Mouse (Mus musculus) mouse trophoblast stem cell (cell line): ENCODE data around the gene Col24a1.

Experiments used
- in situ Hi-C, 2 experiments: fragments of 300-500 bp; cut with MseI, MboI; formaldehyde crosslinking; loops; 2 replicates in 1 of 2; 3 replicates in 1 of 2; pipeline ENCODE4 v1.15.1; 2025

Col24a1 gene

DNA sequence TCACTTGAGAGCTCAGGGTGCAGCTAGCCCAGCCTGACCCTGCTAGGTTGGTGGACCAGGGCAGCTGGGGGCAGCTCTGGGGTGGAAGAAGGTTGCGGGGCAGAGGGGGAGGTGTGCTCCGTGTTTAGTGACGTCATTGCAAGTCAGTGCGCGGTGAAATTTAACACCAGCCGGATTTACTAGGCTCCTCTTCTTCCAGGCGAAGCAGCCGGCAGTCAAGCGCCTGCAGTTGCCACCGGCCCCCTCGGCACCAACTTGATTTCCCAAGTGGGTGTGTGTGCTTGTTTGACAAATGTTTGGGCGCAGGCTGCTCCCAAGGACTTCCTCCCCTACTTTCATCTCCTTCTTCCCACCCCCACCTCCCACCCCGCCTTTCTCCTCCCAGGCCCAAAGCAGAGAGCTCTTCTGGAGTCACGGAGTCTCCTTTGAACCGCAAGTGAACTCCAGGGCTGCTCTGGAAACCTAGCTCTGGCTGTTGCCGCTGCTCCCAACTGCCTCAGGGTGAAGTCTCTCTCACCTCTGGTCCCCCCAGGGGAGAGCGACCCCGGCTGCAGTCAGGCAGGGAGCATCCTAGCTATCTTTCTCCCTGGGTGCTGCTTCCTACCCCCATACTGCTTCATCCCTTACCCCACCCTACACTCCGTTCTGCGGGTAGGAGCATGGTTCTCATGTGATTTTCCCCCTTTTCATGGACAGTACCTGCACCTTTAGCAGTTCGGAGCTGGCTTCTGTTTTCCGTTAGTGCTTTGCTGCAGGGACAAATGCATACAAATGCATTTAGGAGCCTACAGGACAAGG is at the start of gene Col24a1:
Gene Col24a1 (plus strand): TSS at position 136 of the 798 bp plus-strand sequence.
- in situ Hi-C loops: no loop called here

DNA sequence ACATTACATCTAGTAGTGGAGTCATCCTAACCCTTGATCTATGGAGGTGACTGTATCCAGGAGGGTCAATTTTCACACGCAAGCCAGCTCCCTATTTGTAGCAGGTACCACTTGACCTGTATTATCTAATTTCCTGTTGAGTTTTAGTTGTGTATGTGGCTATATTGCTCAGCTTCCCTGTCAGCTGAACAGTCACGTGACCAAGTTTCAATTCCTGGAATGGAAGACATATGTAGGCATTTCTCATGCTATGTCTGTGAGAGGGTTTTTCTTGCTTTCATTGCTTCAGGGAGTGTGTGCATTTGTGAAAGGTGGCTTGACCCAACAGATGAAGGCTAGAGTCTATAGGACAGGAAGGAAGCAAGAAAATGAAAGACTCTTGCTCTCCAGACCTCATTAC is 44.2 kb upstream of the Col24a1 start:
- in situ Hi-C loops: no loop called here

DNA sequence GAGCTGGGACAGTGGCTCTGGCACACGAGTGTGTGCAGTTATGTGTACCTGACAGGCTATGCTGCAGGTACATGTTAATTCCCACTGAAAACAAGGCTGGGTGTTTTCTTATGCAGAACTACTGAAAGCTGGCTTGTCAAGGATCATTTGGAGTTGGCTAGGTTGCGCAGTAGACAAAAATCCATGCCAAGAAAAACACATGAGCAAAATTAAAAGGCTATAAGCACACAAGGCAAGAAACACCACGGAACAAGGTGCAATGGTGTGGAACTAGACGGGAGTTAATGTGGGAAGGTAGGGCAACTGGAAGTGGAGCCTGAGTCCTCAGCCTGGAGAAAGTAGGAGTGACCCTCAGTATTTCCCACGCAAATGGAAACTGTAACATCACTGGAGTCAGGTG is 39.2 kb upstream of the Col24a1 start:
- in situ Hi-C loops: no loop called here

DNA sequence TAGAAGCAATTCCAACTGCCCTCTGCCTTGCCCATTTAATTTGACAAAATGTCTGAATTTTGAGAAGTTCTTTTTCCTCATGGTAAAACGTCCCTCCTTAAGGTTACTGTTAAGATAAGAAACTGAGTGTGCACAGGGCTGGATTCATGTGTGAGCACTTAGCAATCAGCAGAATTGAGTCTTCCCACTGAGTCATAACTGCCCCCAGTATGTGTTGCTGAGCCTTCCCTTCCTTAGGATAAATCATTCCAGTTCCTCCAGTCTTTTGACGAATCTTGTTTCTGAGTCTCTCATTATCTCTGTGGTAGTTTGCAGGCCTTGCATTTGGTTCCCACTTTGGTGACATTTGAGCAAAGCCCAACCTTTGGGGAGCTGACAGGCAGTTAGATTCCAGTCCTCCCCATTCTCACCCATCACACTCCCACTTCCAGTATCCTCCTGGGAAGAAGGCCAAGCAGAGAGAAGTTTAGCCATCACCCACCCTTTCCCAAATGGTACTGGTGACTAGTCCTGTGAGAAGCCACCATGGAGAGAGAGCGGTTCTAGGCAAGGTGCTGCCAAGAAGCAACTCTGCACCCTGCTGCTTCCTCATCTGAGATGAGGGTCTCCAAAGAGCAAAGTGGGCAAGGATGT is 37.4 kb upstream of the Col24a1 start:
- in situ Hi-C loops: no loop called here

DNA sequence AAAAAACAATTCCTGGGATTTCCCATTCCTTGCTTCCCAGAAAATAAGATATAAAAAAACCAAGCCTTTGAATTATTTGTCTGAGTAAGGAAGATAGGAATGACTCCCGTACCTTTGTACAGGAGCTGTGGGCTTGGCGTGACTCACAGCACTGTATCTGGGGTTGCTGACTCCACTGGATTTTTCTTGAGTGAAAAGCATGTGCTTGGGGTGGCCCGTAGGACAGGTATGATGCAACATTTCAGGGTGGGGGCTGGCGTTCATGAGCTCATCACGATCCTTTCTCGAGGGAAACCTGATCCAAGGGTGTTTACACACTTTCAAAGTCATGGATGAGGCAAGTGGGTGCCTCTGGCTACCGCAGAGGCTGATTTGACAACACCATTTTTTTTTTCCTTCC is 35.6 kb upstream of the Col24a1 start:
- in situ Hi-C loops: no loop called here

DNA sequence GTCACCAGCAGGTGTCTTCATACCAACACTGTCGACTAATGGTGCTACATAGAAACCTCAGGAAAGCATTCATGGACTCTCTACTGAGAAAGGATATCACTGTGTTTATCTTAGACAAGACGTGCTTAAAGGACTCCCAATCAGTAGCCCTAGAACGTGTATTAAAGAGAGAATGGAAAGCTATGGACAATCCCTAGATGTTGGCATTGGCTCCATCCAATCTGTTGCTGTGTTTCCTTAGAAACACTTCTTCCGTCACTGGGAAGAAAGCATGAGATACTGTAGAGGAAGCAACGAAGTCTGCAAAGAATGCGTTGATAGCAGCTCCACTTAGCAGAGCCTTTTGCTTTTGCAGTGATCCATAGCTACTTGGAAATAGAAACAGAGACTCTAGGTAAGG is 32.6 kb upstream of the Col24a1 start:
- in situ Hi-C loops: no loop called here

DNA sequence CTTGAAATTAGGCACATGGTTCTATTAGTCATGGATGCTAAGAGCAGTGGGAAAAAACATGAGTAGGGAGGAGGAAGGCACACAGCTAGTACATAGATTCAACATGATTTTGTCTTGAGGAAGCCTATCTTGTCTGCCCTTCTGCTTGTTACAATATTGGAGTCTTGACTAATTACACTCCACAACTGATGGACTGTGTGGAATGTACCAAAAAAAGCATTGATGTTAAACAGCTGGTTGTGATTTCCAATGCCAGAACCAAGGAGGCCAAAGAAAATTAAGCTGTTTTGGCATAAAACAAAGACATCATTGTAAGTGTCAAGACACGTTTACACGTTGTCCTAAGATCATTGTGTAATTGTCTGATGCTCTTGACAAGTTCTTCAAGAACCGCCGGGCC is 29.1 kb upstream of the Col24a1 start:
- in situ Hi-C loops: no loop called here

DNA sequence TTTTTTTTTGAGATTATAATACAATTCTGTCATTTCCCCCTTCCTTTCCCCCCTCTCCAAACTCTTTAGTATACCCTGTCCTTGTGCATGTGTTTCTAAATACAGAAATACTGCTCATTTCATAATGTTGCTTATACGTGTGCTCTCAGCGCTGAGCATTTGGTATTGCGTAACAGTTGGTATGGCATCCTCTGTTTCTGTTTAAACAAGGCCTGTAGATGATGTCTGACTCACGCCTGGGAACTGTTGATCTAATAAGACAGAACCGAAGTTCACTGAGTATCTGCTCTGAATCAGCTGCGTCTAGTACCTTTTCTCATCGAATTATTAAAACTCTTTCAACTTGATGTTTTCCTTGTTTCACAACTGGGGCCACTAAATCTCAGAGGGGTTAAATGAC is 24.2 kb upstream of the Col24a1 start:
- in situ Hi-C loops: no loop called here

DNA sequence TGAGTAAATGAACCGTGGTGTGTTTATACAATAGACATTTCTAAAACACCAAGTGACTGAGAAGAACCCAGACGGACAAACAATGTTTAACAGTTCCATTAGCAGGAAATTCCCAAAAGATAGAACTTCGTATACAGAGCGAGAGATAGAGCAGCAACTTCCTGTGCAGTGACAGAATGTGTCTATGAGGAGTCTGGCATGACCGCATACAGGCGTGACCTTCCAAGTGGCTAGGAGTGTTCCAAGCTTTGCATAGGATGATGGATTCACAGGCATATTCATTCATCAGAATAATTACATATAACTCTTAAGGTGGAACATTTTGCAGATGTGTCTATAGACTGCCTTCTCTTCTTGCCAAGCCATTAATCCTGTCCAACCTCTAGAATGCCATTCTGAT is 18.1 kb upstream of the Col24a1 start:
- in situ Hi-C loops: no loop called here

DNA sequence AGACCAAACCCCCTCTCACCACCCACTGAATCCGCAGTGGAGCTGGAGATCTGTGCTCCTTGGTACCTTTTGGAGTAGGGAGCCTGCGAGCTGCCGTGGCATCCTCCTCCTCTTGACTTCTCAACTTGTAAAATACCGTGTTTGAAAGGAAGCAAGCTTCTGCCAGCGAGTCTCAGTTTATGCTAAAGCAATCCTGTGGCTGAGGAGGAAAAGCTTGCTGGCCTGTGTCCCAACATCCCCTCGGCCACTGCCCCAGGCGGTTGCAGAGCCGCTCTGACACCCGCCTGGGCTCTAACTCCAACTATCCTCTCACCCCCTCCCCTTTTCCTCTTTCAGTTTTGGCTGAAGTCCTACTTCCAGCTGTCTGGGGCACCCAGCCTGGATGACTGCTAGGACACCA is 935 bp downstream of the Col24a1 start:
- in situ Hi-C loops: no loop called here

DNA sequence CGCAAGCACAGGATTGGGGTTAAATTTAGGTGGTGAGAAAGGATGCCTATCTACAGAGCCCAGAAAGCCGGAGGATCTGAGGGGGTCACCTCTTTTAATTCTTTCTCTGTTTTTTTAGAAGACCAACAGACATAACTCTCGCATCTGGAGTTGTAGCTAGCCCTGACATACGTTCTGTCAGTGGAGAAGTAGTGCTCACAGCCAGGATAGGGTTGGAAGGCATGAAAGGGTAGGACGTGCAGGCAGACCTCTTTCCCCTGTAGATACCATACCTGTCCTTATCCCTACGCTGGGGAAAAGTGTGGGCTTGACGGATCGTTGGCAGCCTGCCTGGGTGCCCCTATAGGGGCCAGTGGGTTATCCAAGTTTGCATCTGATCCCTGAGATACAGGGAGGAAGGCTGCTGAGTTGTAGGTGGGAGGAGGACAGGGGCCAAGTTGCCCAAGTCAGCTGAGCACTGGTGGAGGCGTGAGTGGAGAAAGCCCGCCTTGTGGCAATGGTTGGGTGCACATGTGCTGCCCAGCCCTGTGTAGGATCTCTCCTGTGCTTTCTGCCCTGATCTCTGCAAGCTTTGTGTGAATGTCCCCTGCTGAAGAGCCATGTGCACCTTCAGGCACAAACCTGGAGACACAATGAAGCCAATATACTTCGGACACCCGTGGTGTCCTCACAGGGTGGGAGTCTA is 1.5 kb downstream of the Col24a1 start:
- in situ Hi-C loops: no loop called here

DNA sequence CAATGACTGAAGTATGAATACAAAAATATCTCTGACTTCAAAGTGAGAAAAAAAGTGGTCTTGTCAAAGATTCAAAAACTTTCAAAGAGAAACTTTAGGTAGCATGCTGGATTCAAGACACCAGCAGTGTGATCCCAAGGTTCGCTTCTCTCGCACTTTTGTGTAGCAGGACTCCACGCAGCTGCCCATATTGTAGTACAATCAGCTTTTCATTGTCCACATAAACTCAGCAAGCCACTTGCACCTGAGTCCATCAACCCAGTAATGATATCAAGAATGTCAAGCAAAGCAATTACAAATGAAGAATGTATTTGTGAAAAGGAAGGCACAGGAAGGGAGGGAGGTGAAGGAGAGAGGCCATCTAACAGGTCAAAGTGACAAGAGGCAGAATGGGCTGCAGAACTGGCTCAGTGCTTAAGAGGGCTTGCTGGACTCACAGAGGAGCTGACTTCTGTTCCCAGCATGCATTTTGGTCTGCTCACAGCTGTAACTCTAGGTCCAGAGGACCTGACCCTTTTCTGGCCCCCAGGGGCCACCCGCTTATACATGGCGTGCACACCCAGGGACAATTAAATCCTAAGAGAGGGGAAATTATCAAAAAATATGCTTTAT is 7.8 kb downstream of the Col24a1 start:
- in situ Hi-C loops: no loop called here

DNA sequence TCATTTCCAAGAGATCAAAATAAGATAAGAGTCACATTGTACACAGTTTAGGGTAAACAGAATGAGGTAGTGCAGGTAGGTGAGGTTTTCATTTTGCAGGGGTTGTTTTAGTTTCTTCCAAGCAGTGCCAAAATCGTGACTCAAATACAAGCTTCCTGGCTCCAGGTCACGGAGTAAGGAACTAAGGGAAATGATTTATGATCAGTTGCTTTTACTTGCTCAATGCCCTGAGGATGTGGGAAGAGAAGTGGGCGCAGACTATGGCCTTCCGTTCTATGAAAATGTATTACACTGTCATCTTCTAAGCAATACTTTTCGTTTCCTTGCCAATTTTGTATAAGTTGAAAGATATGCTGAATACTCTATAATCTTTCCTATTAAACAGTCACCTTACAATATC is 13.0 kb downstream of the Col24a1 start:
- in situ Hi-C loops: no loop called here

DNA sequence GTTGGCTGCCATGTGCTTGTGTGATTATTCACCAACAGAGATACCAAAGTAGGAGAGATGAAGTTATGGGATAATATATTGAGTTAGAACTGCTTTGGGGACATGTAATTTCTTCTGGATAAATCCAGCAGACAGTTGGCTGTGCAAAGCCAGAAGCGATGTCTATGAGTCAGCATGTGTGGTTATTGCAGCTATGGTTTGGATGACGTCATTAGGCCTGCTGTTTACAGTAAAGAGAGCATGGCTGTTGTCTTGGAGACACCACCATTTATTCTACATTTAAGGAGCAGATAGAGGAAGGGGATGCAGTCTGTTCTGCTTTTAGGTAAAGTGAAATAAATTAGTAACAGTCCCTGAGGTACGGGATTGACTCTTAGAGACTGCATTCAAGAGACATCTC is 14.9 kb downstream of the Col24a1 start:
- in situ Hi-C loops: no loop called here

DNA sequence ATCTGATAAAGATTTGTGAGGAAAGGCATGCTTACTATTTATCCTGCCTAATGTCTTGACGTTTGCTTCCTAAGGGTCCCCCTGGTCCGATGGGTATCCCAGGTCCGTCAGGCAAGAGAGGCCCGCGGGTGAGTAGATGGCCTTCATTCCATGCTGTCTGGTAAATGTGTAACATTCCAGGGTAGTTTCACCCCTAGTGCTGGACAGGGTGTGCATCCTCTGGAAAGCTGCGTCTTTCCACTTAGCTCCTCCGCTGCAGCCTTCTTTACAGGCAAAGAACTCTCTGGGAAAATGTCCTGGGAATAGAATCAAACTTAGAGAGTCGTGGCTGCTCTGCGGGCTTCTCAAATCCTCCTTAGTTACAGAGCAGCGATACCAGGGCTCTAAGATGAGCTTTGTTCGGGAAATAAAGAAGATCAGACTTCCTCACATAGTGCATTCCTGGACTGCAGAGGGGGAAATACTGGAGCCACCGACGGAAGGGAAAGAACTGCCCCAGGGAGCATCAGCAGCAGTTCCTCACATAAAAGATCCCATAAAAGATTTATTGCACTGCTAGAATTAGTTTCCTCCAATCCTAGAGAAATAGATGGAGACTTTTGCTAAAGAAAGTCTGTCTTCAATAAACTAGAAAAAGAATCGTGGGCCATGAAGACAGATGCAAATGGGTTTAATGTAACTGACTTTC is 28.5 kb downstream of the Col24a1 start:
- in situ Hi-C loops: no loop called here

DNA sequence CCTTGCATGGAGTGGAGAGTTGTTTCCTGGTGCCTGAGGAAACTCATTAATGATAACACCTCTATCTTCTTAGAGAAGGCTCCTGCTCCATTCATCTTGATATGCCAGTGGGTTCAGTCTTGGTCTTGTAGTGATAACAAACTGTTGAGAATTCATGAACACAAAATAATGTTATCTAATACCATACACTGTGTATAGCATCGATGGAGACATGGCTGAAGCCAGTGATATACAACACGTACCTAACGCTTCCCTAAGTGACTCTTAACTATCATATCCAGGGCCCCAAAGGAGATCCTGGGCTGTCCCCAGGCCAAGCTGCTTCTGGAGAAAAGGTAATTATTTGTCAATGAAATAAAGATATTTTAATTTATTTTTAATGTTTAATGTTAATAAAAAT is 33.1 kb downstream of the Col24a1 start:
- in situ Hi-C loops: no loop called here

DNA sequence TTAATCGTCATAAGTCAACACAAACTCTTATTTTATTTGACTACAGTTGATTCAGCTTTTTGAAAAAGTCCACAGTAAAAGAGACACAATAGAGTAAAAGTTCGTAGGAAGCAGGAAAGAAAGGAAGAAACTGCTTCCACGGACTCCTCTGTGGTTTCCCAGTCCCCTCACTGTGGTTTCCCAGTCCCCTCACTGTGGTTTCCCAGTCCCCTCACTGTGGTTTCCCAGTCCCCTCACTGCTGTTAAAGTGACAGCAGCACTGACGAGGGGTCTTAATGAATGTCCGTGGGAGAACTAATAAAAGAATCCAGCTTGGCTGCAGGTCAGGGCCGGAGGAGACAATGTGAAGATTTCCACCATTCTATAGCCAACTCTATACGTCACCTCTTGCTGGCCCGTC is 39.4 kb downstream of the Col24a1 start:
- in situ Hi-C loops: no loop called here

DNA sequence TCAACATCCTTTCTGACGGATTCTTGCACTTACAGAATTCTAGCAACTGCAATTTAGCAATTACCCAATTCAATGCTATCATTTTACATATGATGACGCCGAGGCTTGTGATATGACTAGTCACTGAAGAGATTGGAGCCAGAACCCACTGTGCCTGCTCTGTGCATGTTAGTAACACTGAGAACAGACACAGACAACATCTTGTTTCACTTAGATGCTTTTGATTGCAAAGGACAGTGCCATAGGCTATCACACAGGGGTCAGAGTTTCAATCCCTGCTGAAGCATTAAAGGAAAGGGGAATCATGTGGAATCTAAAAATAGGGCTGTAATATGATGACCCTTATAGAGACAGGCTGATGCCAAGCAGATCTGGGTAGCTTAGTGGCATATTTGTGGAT is 41.8 kb downstream of the Col24a1 start:
- in situ Hi-C loops: no loop called here

DNA sequence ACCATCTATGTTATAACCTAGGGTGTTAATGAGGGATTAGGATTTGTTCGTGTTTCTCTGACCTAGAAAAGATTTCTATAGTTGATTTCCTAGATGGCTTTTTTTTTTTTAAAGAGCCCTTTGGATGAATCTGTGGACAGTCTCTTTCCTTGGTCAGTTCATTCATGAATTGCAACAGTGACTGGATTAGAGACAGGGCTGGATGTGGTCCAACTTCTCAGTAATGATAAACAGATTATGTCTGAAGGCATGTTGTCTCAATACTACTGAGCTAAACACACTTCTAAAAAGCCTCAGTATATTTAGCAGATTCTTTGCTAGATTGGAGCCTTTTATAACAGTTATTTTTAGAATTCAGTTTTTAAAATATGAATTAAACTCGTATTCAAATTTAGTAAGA is 44.9 kb downstream of the Col24a1 start:
- in situ Hi-C loops: no loop called here

DNA sequence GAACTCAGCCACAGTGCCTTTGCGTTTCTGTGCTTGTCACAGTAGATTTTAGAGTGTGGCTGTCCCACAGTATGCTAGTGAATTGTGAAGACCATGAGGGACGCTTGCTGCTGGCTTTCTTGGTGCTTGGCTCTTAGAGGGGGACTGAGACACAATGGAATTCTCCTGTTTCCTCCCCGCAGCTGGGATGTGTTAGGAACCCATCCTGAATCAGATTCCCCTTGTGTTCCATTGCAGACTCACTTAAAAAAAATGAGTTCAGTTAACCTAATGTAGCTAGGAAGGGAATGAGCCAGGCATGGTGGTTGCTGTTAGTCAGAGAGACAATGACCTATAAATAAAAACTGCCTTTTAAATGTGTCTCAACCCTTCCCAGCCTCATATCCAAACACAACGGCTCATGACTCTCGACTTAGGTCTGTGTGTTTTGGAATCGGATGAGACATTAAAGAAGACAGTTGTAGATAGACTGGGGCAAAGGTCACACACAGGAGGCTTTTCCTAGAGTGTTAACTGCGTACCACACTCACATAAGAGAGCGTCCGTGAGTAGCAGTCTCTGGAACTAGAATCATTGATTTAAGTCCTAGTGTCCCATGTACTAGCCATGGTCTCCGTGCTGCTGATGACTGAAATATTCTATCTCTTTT is 47.7 kb downstream of the Col24a1 start:
- in situ Hi-C loops: no loop called here

DNA sequence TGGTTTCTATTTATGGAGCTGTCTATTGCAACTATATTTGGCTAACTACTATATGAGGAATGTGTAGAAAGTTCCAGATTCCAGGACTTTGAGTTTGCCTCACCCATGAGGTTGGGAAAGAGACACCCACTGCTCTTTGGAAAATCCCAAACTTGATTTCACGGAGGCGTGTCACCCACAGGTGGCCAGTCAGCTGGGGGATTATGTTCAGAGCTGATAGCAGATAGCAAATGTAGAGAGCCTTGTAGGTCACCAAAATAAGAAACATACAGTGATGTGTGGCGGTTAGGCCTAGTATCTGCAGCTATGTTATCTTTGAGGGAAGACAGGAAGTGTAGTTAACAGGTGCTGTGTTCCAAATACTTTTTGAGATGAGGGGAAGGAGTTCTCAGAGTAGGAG is 56.4 kb downstream of the Col24a1 start:
- in situ Hi-C loops: no loop called here
